ENCODE assay signal across 11 mouse cellular contexts in genomic region chr2:26146337-26147042, GRCm38 (mm10). TPM values are rescaled to one million over a fixed set of nuclear protein-coding genes. Genes with fewer than 3 reads are reported as not detected.
DNase-seq lines count a peak whose midpoint lies in the region; ATAC-seq and TF ChIP-seq lines count a peak whose summit lies in the region.
"Had no signal": no experiment of that assay in that cellular context is flagged by ENCODE, and none has a peak within 500 bp of the region (broad histone marks: within the 10 kb centered on the region; RNA-seq: fewer than 3 reads in every experiment).

No protein-coding gene starts in this region.

- DNase-seq in heart, postnatal 0 days (ENCODE audit: low spot score) = no peak
- no peak for DNase-seq in heart, adult 8-10 months (ENCODE audit: low spot score)
- DNase-seq in lung, postnatal 10 days = no peak
- peak; percentile 58 for DNase-seq in MN1 (ENCODE audit: low spot score)
- peak; percentile 78 for DNase-seq in cerebellum, adult 8-10 months
- DNase-seq in layer of hippocampus, adult 8-10 months (ENCODE audit: low spot score in 2 of 2) = no peak
- no peak for DNase-seq in layer of hippocampus, postnatal 25 days (ENCODE audit: extremely low spot score in 1 of 2, low spot score in 1 of 2)
- DNase-seq: embryo, embryonic 11 days; kidney, postnatal 14 days had no signal

- no peaks in the 10 kb centered on the region for H3K27me3 ChIP-seq in heart, postnatal 0 days (ENCODE audit: control insufficient read depth, insufficient read depth, low read length)
- H3K27me3 ChIP-seq in lung, embryonic 15.5 days = no peaks in the 10 kb centered on the region

- ATAC-seq in heart, postnatal 0 days (ENCODE audit: insufficient read depth, low read depth) = peak; percentile 49; the same call in 1 of the 2 replicates
- peak; percentile 51 for ATAC-seq in lung, embryonic 15.5 days (ENCODE audit: borderline replicate concordance, extremely low read depth, low FRiP score, low TSS enrichment)

- no peak overlapping the region for H3K4me2 ChIP-seq in heart, postnatal 0 days (ENCODE audit: low read depth, low read length)
- H3K4me2 ChIP-seq in lung, embryonic 15.5 days = no peak overlapping the region

- no peaks in the 10 kb centered on the region for H3K36me3 ChIP-seq in heart, postnatal 0 days (replicated peaks; ENCODE audit: control insufficient read depth, insufficient read depth, low read length)
- no peaks in the 10 kb centered on the region for H3K36me3 ChIP-seq in lung, embryonic 15.5 days
- H3K36me3 ChIP-seq: heart, embryonic 10.5 days had no signal

- H3K9ac ChIP-seq in heart, postnatal 0 days (replicated peaks; ENCODE audit: low read depth, low read length) = no peak overlapping the region
- no peak overlapping the region for H3K9ac ChIP-seq in lung, embryonic 15.5 days

- no peaks in the 10 kb centered on the region for H3K9me3 ChIP-seq in heart, postnatal 0 days (replicated peaks; ENCODE audit: control insufficient read depth, low read length)
- no peaks in the 10 kb centered on the region for H3K9me3 ChIP-seq in lung, embryonic 15.5 days
- H3K9me3 ChIP-seq: heart, embryonic 10.5 days had no signal

- no peak overlapping the region for H3K4me3 ChIP-seq in heart, postnatal 0 days (ENCODE audit: low read depth, low read length)
- H3K4me3 ChIP-seq in lung, embryonic 15.5 days = no peak overlapping the region
- H3K4me3 ChIP-seq: heart, embryonic 10.5 days had no signal

- H3K27ac ChIP-seq in heart, postnatal 0 days (ENCODE audit: low read depth) = no peak overlapping the region
- no peak overlapping the region for H3K27ac ChIP-seq in lung, embryonic 15.5 days
- H3K27ac ChIP-seq: heart, embryonic 10.5 days had no signal

- TF ChIP-seq CTCF in heart, postnatal 0 days (IDR thresholded peaks at IDR 0.05; ENCODE audit: low read depth) = no peak

- peaks cover 5% of the 10 kb centered on the region; the same call in 1 of the 2 replicates for H3K4me1 ChIP-seq in heart, postnatal 0 days (ENCODE audit: control insufficient read depth, insufficient read depth)
- peaks cover 12% of the 10 kb centered on the region for H3K4me1 ChIP-seq in lung, embryonic 15.5 days

- 34% methylated on average over 7 of the region's 7 CpGs for WGBS in heart, postnatal 0 days
- 21% methylated on average over 7 of the region's 7 CpGs for whole genome bisulfite sequencing in lung, embryonic 15.5 days

- no peak for TF ChIP-seq EP300 in heart, postnatal 0 days (IDR thresholded peaks at IDR 0.05; ENCODE audit: low read depth)

RNA-seq across cellular contexts. Expression of gene Nacc2, which starts 23.5 kb away (rescaled TPM):
- 6.8 and 20.6 TPM in 2 replicates for total RNA-seq in heart, postnatal 0 days (2014; rRNA removed; ENCODE audit: low replicate concordance)
- polyA plus RNA-seq in heart, postnatal 0 days (2015; fragmentation: Nextera tagmentation; extraction: Ambion mirVana) = 5.4 and 6.9 TPM in 2 replicates
- 10 to 100 TPM; 27.6 to 44.2 (median 31.7) TPM for total RNA-seq in heart, adult 8-10 months (2022)
- 10.3 and 11.2 TPM in 2 replicates for polyA plus RNA-seq in lung, embryonic 15.5 days (2015; fragmentation: Nextera tagmentation; extraction: Ambion mirVana)
- total RNA-seq in layer of hippocampus, adult 8-10 months (2022) = 10 to 100 TPM; 64.1 to 75.4 (median 65.3) TPM
- total RNA-seq in layer of hippocampus, postnatal 25 days (2021) = 10 to 100 TPM; 58.7 to 63.4 TPM

Comparison
In these comparisons a context has a peak if more than half of its experiments do, and no peak if none do; other contexts are left out.
1. DNase-seq: peak in MN1 (single experiment) and cerebellum, adult 8-10 months (single experiment); none in heart, postnatal 0 days (single experiment), heart, adult 8-10 months (single experiment), lung, postnatal 10 days (single experiment), layer of hippocampus, adult 8-10 months (0 of 2) and layer of hippocampus, postnatal 25 days (0 of 2).